Mouse (Mus musculus): ENCODE data around the gene Ifi209. TPM values are rescaled to one million over a fixed set of nuclear protein-coding genes. Genes with fewer than 3 reads are reported as not detected.
"Not testable (repeated sequence)": the region's sequence is repeated elsewhere in the genome, so short reads cannot be mapped to it uniquely, and the experiment has no call there.

The Ifi209 gene
- 0.55 and 0.65 TPM in 2 replicates for polyA plus RNA-seq (2015; fragmentation: Nextera tagmentation; extraction: Ambion mirVana)

GRCm38 (mm10) chr1:173630622-173631021, at the start of gene Ifi209:
Gene Ifi209, plus strand, starts transcription at chr1:173630917.
- not testable (repeated sequence) for H3K9ac ChIP-seq; H3K36me3 ChIP-seq; H3K9me3 ChIP-seq (replicated peaks); H3K4me2 ChIP-seq (replicated peaks); ATAC-seq (ENCODE audit: insufficient number of reproducible peaks, low FRiP score, low TSS enrichment, low read depth); H3K4me1 ChIP-seq; H3K27me3 ChIP-seq; H3K4me3 ChIP-seq (replicated peaks); H3K27ac ChIP-seq (replicated peaks)
- WGBS = 84% methylated on average over 2 of the region's 2 CpGs

- not testable (repeated sequence) for H3K4me1 ChIP-seq; H3K9ac ChIP-seq; H3K27me3 ChIP-seq; H3K4me2 ChIP-seq (replicated peaks); H3K9me3 ChIP-seq (replicated peaks); ATAC-seq (ENCODE audit: insufficient number of reproducible peaks, low FRiP score, low TSS enrichment, low read depth); H3K4me3 ChIP-seq (replicated peaks); H3K36me3 ChIP-seq; H3K27ac ChIP-seq (replicated peaks)
- 88% methylated on average over 2 of the region's 2 CpGs for WGBS
Observed at GRCm38 (mm10) chr1:173589698-173590097, 41.0 kb upstream of the Ifi209 start.

DNA sequence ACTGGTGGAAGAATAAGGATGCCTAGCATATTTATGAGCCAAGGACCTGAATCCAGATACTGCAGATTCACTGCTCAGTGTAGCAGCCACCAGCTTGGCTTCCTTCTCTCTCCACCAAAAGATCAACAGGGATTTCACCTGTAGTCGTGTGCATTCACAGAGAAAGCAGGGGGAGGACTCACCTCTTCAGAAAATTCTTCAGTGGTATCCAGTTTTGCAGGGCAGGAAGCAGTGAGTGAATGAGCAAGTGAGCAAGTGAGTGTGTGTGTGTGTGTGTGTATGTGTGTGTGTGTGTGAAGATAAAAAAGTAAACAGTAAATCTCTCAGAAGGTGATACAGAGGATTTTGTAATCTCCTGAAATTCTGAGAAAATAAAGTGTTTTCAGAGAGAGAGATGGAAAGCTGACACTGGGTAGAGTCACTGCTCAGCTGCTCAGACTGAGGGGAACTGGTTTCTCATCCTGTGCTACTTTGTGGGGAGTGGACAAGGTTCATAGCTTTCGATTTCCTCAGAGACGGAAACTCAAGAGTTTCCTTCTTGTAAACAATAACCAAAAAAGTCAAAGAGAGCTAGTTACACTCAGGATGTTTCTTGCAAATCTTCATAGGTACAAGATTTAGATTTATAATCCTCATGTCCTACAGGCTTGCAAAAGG, 31.8 kb upstream of the Ifi209 start, which contains the start of gene Ifi213:
Gene Ifi213 (minus strand): TSS at position 437 of the 657 bp plus-strand sequence.
- H3K9ac ChIP-seq; H3K27ac ChIP-seq (replicated peaks); H3K4me1 ChIP-seq; H3K9me3 ChIP-seq (replicated peaks); H3K4me2 ChIP-seq (replicated peaks); H3K36me3 ChIP-seq; ATAC-seq (ENCODE audit: insufficient number of reproducible peaks, low FRiP score, low TSS enrichment, low read depth); H3K27me3 ChIP-seq; H3K4me3 ChIP-seq (replicated peaks): not testable (repeated sequence)
- 68% methylated on average over 3 of the region's 3 CpGs for WGBS

- H3K9ac ChIP-seq; H3K27ac ChIP-seq (replicated peaks); H3K4me3 ChIP-seq (replicated peaks); H3K36me3 ChIP-seq; H3K4me1 ChIP-seq; ATAC-seq (ENCODE audit: insufficient number of reproducible peaks, low FRiP score, low TSS enrichment, low read depth); H3K4me2 ChIP-seq (replicated peaks); H3K27me3 ChIP-seq; H3K9me3 ChIP-seq (replicated peaks): not testable (repeated sequence)
- 59% methylated on average over 3 of the region's 3 CpGs for WGBS
Observed at GRCm38 (mm10) chr1:173610291-173610690, 20.4 kb upstream of the Ifi209 start.

GRCm38 (mm10) chr1:173622216-173622615, 8.5 kb upstream of the Ifi209 start:
- not testable (repeated sequence) for H3K4me1 ChIP-seq; H3K27me3 ChIP-seq; H3K9ac ChIP-seq; ATAC-seq (ENCODE audit: insufficient number of reproducible peaks, low FRiP score, low TSS enrichment, low read depth); H3K9me3 ChIP-seq (replicated peaks); H3K4me2 ChIP-seq (replicated peaks); H3K27ac ChIP-seq (replicated peaks); H3K4me3 ChIP-seq (replicated peaks); H3K36me3 ChIP-seq
- WGBS = 79% methylated on average over 2 of the region's 2 CpGs

- Histone ChIP-seq H3K36me3 (no peaks in the 10 kb centered on the region), H3K9ac (no peak overlapping the region), H3K27me3 (no peaks in the 10 kb centered on the region), H3K4me1 (no peaks in the 10 kb centered on the region), H3K4me3 (replicated peaks) (no peak overlapping the region), H3K27ac (replicated peaks) (no peak overlapping the region), H3K9me3 (replicated peaks) (no peaks in the 10 kb centered on the region), H3K4me2 (replicated peaks) (no peak overlapping the region)
- 77% methylated on average over 2 of the region's 2 CpGs for WGBS
- no peak for ATAC-seq (ENCODE audit: insufficient number of reproducible peaks, low FRiP score, low TSS enrichment, low read depth)
Observed at GRCm38 (mm10) chr1:173624052-173624451, 6.7 kb upstream of the Ifi209 start.

- Histone ChIP-seq H3K9me3 (replicated peaks) (no peaks in the 10 kb centered on the region), H3K4me1 (no peaks in the 10 kb centered on the region), H3K4me3 (replicated peaks) (no peak overlapping the region), H3K4me2 (replicated peaks) (no peak overlapping the region), H3K27me3 (no peaks in the 10 kb centered on the region), H3K36me3 (no peaks in the 10 kb centered on the region), H3K9ac (no peak overlapping the region), H3K27ac (replicated peaks) (no peak overlapping the region)
- ATAC-seq (ENCODE audit: insufficient number of reproducible peaks, low FRiP score, low TSS enrichment, low read depth) = no peak
- WGBS = 61% methylated on average over 2 of the region's 2 CpGs
Observed at GRCm38 (mm10) chr1:173626686-173627085, 4.0 kb upstream of the Ifi209 start.

DNA sequence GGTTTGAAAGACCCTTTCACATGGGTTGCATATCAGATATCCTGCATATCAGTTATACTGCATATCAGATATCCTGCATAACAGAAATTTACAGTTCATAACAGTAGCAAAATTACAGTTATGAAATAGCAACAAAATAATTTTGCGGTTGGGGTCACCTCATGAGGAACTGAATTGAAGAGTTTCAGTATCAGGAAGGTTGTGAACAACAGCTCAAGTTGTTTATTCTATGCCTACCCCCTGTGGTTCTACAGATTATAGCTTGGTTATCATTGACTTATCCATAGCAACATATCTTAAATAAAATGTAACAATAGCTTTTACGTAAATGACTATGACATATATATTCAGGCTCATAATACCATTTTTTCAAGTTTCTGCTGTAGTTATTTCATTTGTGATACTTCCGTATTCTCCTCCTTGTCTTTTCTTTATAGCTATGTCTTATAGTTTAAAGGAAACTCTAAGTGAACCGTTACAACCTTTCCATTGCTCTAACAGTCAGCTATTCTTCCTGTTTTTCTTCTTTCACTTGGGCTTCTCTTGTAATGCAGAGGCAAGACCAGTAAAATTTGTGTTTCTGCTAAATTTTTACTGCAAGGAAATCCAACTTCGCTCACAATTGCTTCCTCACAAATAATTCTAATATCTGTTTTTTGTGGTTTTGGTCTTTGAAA, 3.4 kb downstream of the Ifi209 start:
- WGBS = 81% methylated on average over 5 of the region's 5 CpGs
- Histone ChIP-seq H3K27me3 (no peaks in the 10 kb centered on the region), H3K36me3 (no peaks in the 10 kb centered on the region), H3K9ac (no peak overlapping the region), H3K27ac (replicated peaks) (no peak overlapping the region), H3K4me1 (no peaks in the 10 kb centered on the region), H3K9me3 (replicated peaks) (no peaks in the 10 kb centered on the region), H3K4me3 (replicated peaks) (no peak overlapping the region), H3K4me2 (replicated peaks) (no peak overlapping the region)
- ATAC-seq (ENCODE audit: insufficient number of reproducible peaks, low FRiP score, low TSS enrichment, low read depth) = no peak

- Histone ChIP-seq H3K36me3 (no peaks in the 10 kb centered on the region), H3K27ac (replicated peaks) (no peak overlapping the region), H3K9ac (no peak overlapping the region), H3K9me3 (replicated peaks) (no peaks in the 10 kb centered on the region), H3K4me2 (replicated peaks) (no peak overlapping the region), H3K4me1 (no peaks in the 10 kb centered on the region), H3K4me3 (replicated peaks) (no peak overlapping the region), H3K27me3 (no peaks in the 10 kb centered on the region)
- WGBS = 61% methylated on average over 2 of the region's 2 CpGs
- ATAC-seq (ENCODE audit: insufficient number of reproducible peaks, low FRiP score, low TSS enrichment, low read depth) = no peak
Observed at GRCm38 (mm10) chr1:173645393-173645792, 14.7 kb downstream of the Ifi209 start.

DNA sequence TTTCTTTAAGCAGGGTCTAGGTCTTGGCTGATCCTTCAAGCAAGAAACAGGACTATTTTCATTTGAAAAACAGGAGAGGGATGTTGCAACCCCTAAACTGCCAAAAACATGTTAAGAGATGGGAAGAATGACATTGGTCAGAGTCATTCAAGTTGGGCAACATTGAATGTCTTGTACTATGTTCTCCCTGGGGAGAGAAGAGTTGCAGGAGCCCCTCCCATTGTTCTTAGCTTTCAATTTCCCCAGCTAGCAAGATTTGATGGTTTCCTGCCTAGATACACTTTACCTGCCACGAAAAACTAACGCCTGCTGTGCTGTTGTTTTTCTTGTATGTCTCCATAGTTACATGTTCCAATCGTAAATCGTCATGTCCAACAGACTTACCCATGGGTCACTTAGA, 27.3 kb downstream of the Ifi209 start:
- H3K4me1 ChIP-seq = no peaks in the 10 kb centered on the region
- no peak overlapping the region for H3K27ac ChIP-seq (replicated peaks)
- no peak overlapping the region for H3K4me3 ChIP-seq (replicated peaks)
- no peak overlapping the region for H3K9ac ChIP-seq
- H3K9me3 ChIP-seq (replicated peaks) = no peaks in the 10 kb centered on the region
- H3K4me2 ChIP-seq (replicated peaks) = no peak overlapping the region
- 89% methylated on average over 4 of the region's 4 CpGs for WGBS
- H3K27me3 ChIP-seq = no peaks in the 10 kb centered on the region
- no peaks in the 10 kb centered on the region for H3K36me3 ChIP-seq
- ATAC-seq (ENCODE audit: insufficient number of reproducible peaks, low FRiP score, low TSS enrichment, low read depth) = no peak

DNA sequence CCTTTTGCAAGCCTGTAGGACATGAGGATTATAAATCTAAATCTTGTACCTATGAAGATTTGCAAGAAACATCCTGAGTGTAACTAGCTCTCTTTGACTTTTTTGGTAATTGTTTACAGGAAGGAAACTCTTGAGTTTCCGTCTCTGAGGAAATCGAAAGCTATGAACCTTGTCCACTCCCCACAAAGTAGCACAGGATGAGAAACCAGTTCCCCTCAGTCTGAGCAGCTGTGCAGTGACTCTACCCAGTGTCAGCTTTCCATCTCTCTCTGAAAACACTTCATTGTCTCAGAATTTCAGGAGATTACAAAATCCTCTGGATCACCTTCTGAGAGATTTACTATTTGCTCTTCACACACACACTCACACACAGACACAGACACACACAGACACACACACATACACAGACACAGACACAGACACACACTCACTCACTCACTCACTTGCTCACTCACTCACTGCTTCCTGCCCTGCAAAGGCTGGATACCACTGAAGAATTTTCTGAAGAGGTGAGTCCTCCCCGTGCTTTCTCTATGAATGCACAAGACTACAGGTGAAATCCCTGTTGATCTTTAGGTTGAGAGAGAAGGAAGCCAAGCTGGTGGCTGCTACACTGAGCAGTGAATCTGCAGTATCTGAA, 42.9 kb downstream of the Ifi209 start, which contains the start of gene Ifi208:
Gene Ifi208 (plus strand): TSS at position 218 of the 640 bp plus-strand sequence.
- H3K9ac ChIP-seq; H3K4me3 ChIP-seq (replicated peaks); H3K9me3 ChIP-seq (replicated peaks); H3K36me3 ChIP-seq; ATAC-seq (ENCODE audit: insufficient number of reproducible peaks, low FRiP score, low TSS enrichment, low read depth); H3K27me3 ChIP-seq; H3K4me1 ChIP-seq; H3K27ac ChIP-seq (replicated peaks); H3K4me2 ChIP-seq (replicated peaks): not testable (repeated sequence)
- 34% methylated on average over 3 of the region's 3 CpGs for WGBS
